ENCODE assay signal across 18 mouse cellular contexts in genomic region chr6:120618518-120619402, GRCm38 (mm10). TPM values are rescaled to one million over a fixed set of nuclear protein-coding genes. Genes with fewer than 3 reads are reported as not detected.
DNase-seq lines count a peak whose midpoint lies in the region; ATAC-seq and TF ChIP-seq lines count a peak whose summit lies in the region.
"Had no signal": no experiment of that assay in that cellular context is flagged by ENCODE, and none has a peak within 500 bp of the region (broad histone marks: within the 10 kb centered on the region; RNA-seq: fewer than 3 reads in every experiment).

No protein-coding gene starts in this region.

- DNase-seq in hindbrain, embryonic 10.5 days (ENCODE audit: low spot score): no peak
- DNase-seq in liver, postnatal 0 days: peak; percentile 49
- peak; percentile 56 for DNase-seq in splenic B cell, adult 2 months (ENCODE audit: low read depth, low spot score)
- DNase-seq in heart, adult 11 months: no peak
- DNase-seq in right cerebral cortex, adult 2 months (ENCODE audit: low spot score in 2 of 2): no peak
- no peak for DNase-seq in ovary, adult 18-20 months (ENCODE audit: low spot score)
- DNase-seq: adrenal gland, postnatal 10 days; cerebellum, adult 8-10 months; heart, adult 18-20 months; kidney, adult 11 months; right cerebral cortex, postnatal 14 days; thymus, adult 2 months had no signal

- peak; percentile 54; the same call in 1 of the 2 replicates for TF ChIP-seq EP300 in liver, postnatal 0 days (IDR thresholded peaks at IDR 0.05; ENCODE audit: low read depth)

- WGBS in hindbrain, embryonic 10.5 days: 69% methylated on average over 4 of the region's 4 CpGs
- WGBS in hindbrain, embryonic 16.5 days: 67% methylated on average over 4 of the region's 4 CpGs
- 56% methylated on average over 4 of the region's 4 CpGs for WGBS in liver, postnatal 0 days (ENCODE audit: insufficient replicate concordance)

- H3K27ac ChIP-seq in hindbrain, embryonic 10.5 days: peak overlapping the region; percentile 37
- H3K27ac ChIP-seq in hindbrain, embryonic 16.5 days (ENCODE audit: low read depth, low read length): no peak overlapping the region
- H3K27ac ChIP-seq in liver, postnatal 0 days (ENCODE audit: low read depth): peak overlapping the region; percentile 86
- H3K27ac ChIP-seq: embryonic facial prominence, embryonic 15.5 days; midbrain, embryonic 15.5 days; neural tube, embryonic 12.5 days had no signal

- no peak overlapping the region for H3K4me3 ChIP-seq in hindbrain, embryonic 10.5 days
- H3K4me3 ChIP-seq in hindbrain, embryonic 16.5 days (ENCODE audit: low read length): no peak overlapping the region
- no peak overlapping the region for H3K4me3 ChIP-seq in liver, postnatal 0 days (ENCODE audit: low read depth, low read length)
- H3K4me3 ChIP-seq: embryonic facial prominence, embryonic 15.5 days; midbrain, embryonic 15.5 days; neural tube, embryonic 12.5 days had no signal

- TF ChIP-seq CTCF in liver, postnatal 0 days (IDR thresholded peaks at IDR 0.05; ENCODE audit: low read depth): no peak

- H3K4me2 ChIP-seq in hindbrain, embryonic 16.5 days (ENCODE audit: low read length): no peak overlapping the region
- H3K4me2 ChIP-seq in liver, postnatal 0 days (ENCODE audit: low read depth, low read length): peak overlapping the region; percentile 42
- H3K4me2 ChIP-seq: embryonic facial prominence, embryonic 15.5 days; midbrain, embryonic 15.5 days; neural tube, embryonic 12.5 days had no signal

- H3K9me3 ChIP-seq in hindbrain, embryonic 10.5 days: no peaks in the 10 kb centered on the region
- no peaks in the 10 kb centered on the region for H3K9me3 ChIP-seq in hindbrain, embryonic 16.5 days (ENCODE audit: control insufficient read depth, low read length)
- H3K9me3 ChIP-seq in liver, postnatal 0 days (ENCODE audit: low read length): no peaks in the 10 kb centered on the region
- H3K9me3 ChIP-seq: embryonic facial prominence, embryonic 15.5 days; midbrain, embryonic 15.5 days; neural tube, embryonic 12.5 days had no signal

- H3K9ac ChIP-seq in hindbrain, embryonic 16.5 days (ENCODE audit: low read depth, low read length): no peak overlapping the region
- H3K9ac ChIP-seq in liver, postnatal 0 days (replicated peaks): peak overlapping the region; percentile 14; the same call in 1 of the 2 replicates
- H3K9ac ChIP-seq: embryonic facial prominence, embryonic 15.5 days; midbrain, embryonic 15.5 days; neural tube, embryonic 12.5 days had no signal

- H3K4me1 ChIP-seq in hindbrain, embryonic 10.5 days (replicated peaks): peaks cover 5% of the 10 kb centered on the region
- H3K4me1 ChIP-seq in hindbrain, embryonic 16.5 days (ENCODE audit: control insufficient read depth, insufficient read depth, low read depth, low read length): no peaks in the 10 kb centered on the region
- peaks cover 43% of the 10 kb centered on the region for H3K4me1 ChIP-seq in liver, postnatal 0 days (ENCODE audit: insufficient read depth)
- H3K4me1 ChIP-seq: embryonic facial prominence, embryonic 15.5 days; midbrain, embryonic 15.5 days; neural tube, embryonic 12.5 days had no signal

- H3K27me3 ChIP-seq in hindbrain, embryonic 10.5 days (ENCODE audit: insufficient read depth, poor library complexity, severe bottlenecking): no peaks in the 10 kb centered on the region
- no peaks in the 10 kb centered on the region for H3K27me3 ChIP-seq in hindbrain, embryonic 16.5 days (replicated peaks; ENCODE audit: control insufficient read depth, insufficient read depth, low read length)
- no peaks in the 10 kb centered on the region for H3K27me3 ChIP-seq in liver, postnatal 0 days (ENCODE audit: insufficient read depth, low read length)
- H3K27me3 ChIP-seq in splenic B cell, adult 2 months (ENCODE audit: control insufficient read depth, insufficient read depth, low read length, poor library complexity, severe bottlenecking): no peaks in the 10 kb centered on the region
- H3K27me3 ChIP-seq: embryonic facial prominence, embryonic 15.5 days; midbrain, embryonic 15.5 days; neural tube, embryonic 12.5 days; Patski had no signal

- H3K36me3 ChIP-seq in hindbrain, embryonic 10.5 days: no peaks in the 10 kb centered on the region
- no peaks in the 10 kb centered on the region for H3K36me3 ChIP-seq in hindbrain, embryonic 16.5 days (ENCODE audit: control insufficient read depth, insufficient read depth, low read length)
- no peaks in the 10 kb centered on the region for H3K36me3 ChIP-seq in liver, postnatal 0 days (replicated peaks; ENCODE audit: insufficient read depth, low read length)
- no peaks in the 10 kb centered on the region for H3K36me3 ChIP-seq in splenic B cell, adult 2 months (ENCODE audit: control insufficient read depth, insufficient read depth, low read length, poor library complexity, severe bottlenecking)
- H3K36me3 ChIP-seq: embryonic facial prominence, embryonic 15.5 days; midbrain, embryonic 15.5 days; neural tube, embryonic 12.5 days had no signal

- no peak for ATAC-seq in hindbrain, embryonic 16.5 days
- ATAC-seq in common myeloid progenitor, adult 5-6 weeks (replicated peaks; ENCODE audit: low read depth, poor library complexity, severe bottlenecking): 0 out of 2 replicates have a peak, but pooled peaks have one; percentile 20
- ATAC-seq in liver, postnatal 0 days: peak; percentile 89
- ATAC-seq: midbrain, embryonic 15.5 days; Patski had no signal

RNA-seq across cellular contexts. Expression of gene Cecr2, which starts 47.4 kb away (rescaled TPM):
- polyA plus RNA-seq in hindbrain, embryonic 10.5 days (2016; fragmentation: Nextera tagmentation; extraction: Ambion mirVana): 14.3 and 16.5 TPM in 2 replicates
- 1.8 and 2.0 TPM in 2 replicates for polyA plus RNA-seq in hindbrain, embryonic 16.5 days (2015; fragmentation: Nextera tagmentation; extraction: Ambion mirVana)
- 2.3 and 5.4 TPM in 2 replicates for total RNA-seq in common myeloid progenitor, adult 5-6 weeks (2017)
- polyA plus RNA-seq in liver, postnatal 0 days (2015; fragmentation: Nextera tagmentation; extraction: Ambion mirVana): 4.7 and 5.0 TPM in 2 replicates

Comparison
In these comparisons a context has a peak if more than half of its experiments do, and no peak if none do; other contexts are left out.
1. DNase-seq: peak in liver, postnatal 0 days (single experiment) and splenic B cell, adult 2 months (single experiment); none in hindbrain, embryonic 10.5 days (single experiment), heart, adult 11 months (single experiment), right cerebral cortex, adult 2 months (0 of 2) and ovary, adult 18-20 months (single experiment).